Mouse (Mus musculus) kidney, embryonic 14.5 days (tissue): Measurements from ENCODE around the gene Capn2. TPM values are rescaled to one million over a fixed set of nuclear protein-coding genes. Genes with fewer than 3 reads are reported as not detected.

ENCODE experiments used
- ATAC-seq: fragments of 200-750 bp; cut with Nextera tagmentation; 2 replicates; pipeline ENCODE4 v1.8.0; 2017; ENCODE audit warnings: moderate number of reproducible peaks, mild to moderate bottlenecking, moderate TSS enrichment, moderate library complexity; ENCODE audit not compliant: low FRiP score, low TSS enrichment
- H3K27ac ChIP-seq: fragments of 300-500 bp; sonication (generic); 2 replicates; pipeline ENCODE4 v1.5.1; 2014; ENCODE audit warnings: low read depth, mild to moderate bottlenecking, low read length, moderate library complexity, mixed read lengths
- H3K27me3 ChIP-seq: fragments of 300-500 bp; sonication (generic); 2 replicates; pipeline ENCODE4 v1.6.1; 2014; ENCODE audit warnings: mild to moderate bottlenecking, low read length; ENCODE audit not compliant: control insufficient read depth, insufficient read depth
- H3K36me3 ChIP-seq: fragments of 300-500 bp; sonication (generic); 2 replicates; pipeline ENCODE4 v1.6.1; 2014; ENCODE audit warnings: low read length, mixed read lengths; ENCODE audit not compliant: control insufficient read depth, insufficient read depth
- H3K4me1 ChIP-seq: fragments of 300-500 bp; sonication (generic); 2 replicates; pipeline ENCODE4 v1.6.1; 2014; ENCODE audit warnings: low read length, mixed read lengths; ENCODE audit not compliant: control insufficient read depth, insufficient read depth
- H3K4me2 ChIP-seq: fragments of 300-500 bp; sonication (generic); replicated peaks from 2 replicates; pipeline ENCODE4 v1.6.1; 2014; ENCODE audit warnings: low read depth, mild to moderate bottlenecking, low read length
- H3K4me3 ChIP-seq: fragments of 300-500 bp; sonication (generic); 2 replicates; pipeline ENCODE4 v1.5.1; 2014; ENCODE audit warnings: mild to moderate bottlenecking, low read length
- H3K9ac ChIP-seq: fragments of 300-500 bp; sonication (generic); 2 replicates; pipeline ENCODE4 v1.6.1; 2014; ENCODE audit warnings: low read depth, mild to moderate bottlenecking, low read length, moderate library complexity
- H3K9me3 ChIP-seq: fragments of 300-500 bp; sonication (generic); 2 replicates; pipeline ENCODE4 v1.6.1; 2016; ENCODE audit warnings: low read length; ENCODE audit not compliant: control insufficient read depth
- WGBS: fragments of 180-500 bp; shearing (Covaris S2); extraction: QIAGEN DNeasy Blood & Tissue Kit; methylation state at CpG from one replicate; pipeline ENCODE4 v1.1.7; 2014; 5-methylcytosine and 5-hydroxymethylcytosine counted together
- polyA plus RNA-seq: library from polyadenylated mRNA; unstranded; fragments of >200 nt; fragmentation: Nextera tagmentation; extraction: Ambion mirVana; gene quantifications from 2 replicates; pipeline ENCODE4 v1.2.1, GENCODE M21; 2014

The Capn2 gene
- polyA plus RNA-seq, 1 experiment from 2014 or later, result 94.7 TPM

DNA sequence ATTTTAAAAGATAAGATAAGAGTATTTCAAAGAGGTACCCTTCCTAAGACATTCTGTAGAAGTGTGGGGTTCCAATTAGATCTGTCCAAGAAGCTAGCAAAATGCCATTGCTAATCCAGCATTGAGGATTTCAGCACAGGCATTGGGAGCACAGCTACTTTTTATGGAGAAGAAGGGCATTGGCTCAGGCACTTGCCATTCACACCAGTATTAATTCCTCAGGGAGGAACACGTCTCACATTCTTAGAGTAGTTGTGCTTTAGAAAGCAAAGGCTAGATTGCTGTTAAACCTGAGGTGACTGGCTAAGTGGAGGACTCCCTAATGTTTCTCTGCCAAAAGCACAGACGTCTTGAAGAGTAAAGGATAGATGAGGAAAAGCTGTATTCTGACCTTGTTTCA, 91.0 kb downstream of the Capn2 start:
- Histone ChIP-seq H3K27me3 (no peaks in the 10 kb centered on the region), H3K4me3 (no peak overlapping the region), H3K9ac (no peak overlapping the region), H3K9me3 (no peaks in the 10 kb centered on the region), H3K4me2 (no peak overlapping the region), H3K27ac (no peak overlapping the region), H3K4me1 (peaks cover 14% of the 10 kb centered on the region; the same call in 1 of the 2 replicates), H3K36me3 (peaks cover 18% of the 10 kb centered on the region; the same call in 1 of the 2 replicates)
- ATAC-seq, result no peak
- WGBS, result 46% methylated on average over 2 of the region's 2 CpGs

DNA sequence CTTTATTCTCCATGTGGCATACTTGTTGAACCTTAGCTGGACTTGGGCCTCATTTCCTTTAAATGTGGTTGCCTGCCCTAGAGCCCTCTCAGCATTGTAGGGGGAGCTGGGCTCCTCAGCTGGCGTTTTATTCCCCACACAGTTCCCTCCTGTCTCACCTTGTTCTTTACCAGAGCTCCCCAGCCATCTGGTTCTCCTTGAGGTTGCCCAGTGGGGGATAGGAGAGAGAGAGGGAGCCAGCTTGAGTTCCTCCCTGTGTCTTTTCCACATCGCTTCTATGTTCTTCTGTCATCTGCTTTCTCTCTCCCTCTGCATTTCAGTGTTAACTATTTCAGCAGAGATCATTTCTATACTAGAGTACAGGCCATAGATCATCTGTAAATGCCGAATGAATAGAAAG, 92.2 kb downstream of the Capn2 start:
- WGBS, result 81% methylated on average over 3 of the region's 3 CpGs
- no peaks in the 10 kb centered on the region for H3K9me3 ChIP-seq
- ATAC-seq, result no peak

DNA sequence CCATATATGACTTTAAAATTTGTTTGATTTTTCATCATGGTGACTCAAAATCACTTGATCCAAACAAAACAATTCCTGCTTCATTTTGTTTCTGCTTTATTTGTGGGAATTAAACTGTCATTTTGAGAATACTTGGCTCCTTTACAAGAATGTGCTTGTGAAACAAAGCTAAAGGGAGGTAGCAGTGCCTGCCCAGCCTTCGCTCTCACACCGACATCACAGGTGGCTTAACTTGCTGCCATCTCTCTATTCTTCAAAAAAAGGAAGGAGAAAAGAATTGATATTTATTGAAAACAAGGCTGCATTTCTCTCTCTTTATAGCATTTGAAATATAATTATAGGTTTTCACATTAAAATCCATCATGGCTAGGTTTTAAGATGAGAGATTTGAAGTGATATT, 93.1 kb downstream of the Capn2 start:
- 74% methylated on average over 2 of the region's 2 CpGs for WGBS
- peaks cover 18% of the 10 kb centered on the region; the same call in 1 of the 2 replicates for H3K4me1 ChIP-seq
- H3K27ac ChIP-seq, result no peak overlapping the region
- H3K4me3 ChIP-seq, result no peak overlapping the region
- H3K4me2 ChIP-seq, result no peak overlapping the region
- no peak overlapping the region for H3K9ac ChIP-seq
- no peaks in the 10 kb centered on the region for H3K9me3 ChIP-seq
- no peak for ATAC-seq
- H3K27me3 ChIP-seq, result no peaks in the 10 kb centered on the region
- H3K36me3 ChIP-seq, result peaks cover 4% of the 10 kb centered on the region; the same call in 1 of the 2 replicates

More for the DNA sequence above, 92.2 kb downstream of the Capn2 start:
- Histone ChIP-seq H3K4me3 (no peak overlapping the region), H3K4me2 (no peak overlapping the region), H3K9ac (no peak overlapping the region), H3K27me3 (no peaks in the 10 kb centered on the region), H3K36me3 (peaks cover 8% of the 10 kb centered on the region; the same call in 1 of the 2 replicates), H3K27ac (no peak overlapping the region), H3K4me1 (peaks cover 18% of the 10 kb centered on the region; the same call in 1 of the 2 replicates)

DNA sequence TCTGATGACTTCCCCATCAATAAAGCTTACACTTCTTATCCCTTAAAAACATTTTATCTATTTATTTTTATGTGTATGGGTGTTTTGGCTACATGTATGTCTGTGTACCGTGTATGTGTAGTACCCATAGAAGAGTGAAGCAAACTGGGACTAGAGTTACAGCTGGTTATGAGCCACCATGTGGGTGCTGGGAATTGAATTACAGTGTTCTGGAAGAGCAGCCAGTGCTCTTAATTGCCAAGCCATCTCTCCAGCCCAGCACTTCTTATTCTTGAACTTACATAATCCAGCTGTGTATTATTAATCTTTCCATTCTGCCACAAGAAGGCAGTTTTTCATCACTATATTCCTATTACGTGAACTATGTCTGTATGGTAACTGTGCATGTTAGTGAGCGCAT, 97.9 kb downstream of the Capn2 start:
- H3K9me3 ChIP-seq, result no peaks in the 10 kb centered on the region
- ATAC-seq, result no peak
- H3K9ac ChIP-seq, result no peak overlapping the region
- no peak overlapping the region for H3K4me2 ChIP-seq
- H3K27ac ChIP-seq, result no peak overlapping the region
- no peaks in the 10 kb centered on the region; the same call in 1 of the 2 replicates for H3K36me3 ChIP-seq
- 64% methylated on average over 3 of the region's 3 CpGs for WGBS
- no peak overlapping the region for H3K4me3 ChIP-seq
- no peaks in the 10 kb centered on the region for H3K27me3 ChIP-seq
- peaks cover 4% of the 10 kb centered on the region; the same call in 1 of the 2 replicates for H3K4me1 ChIP-seq

Other genes with a start within 250 kb of the Capn2 start
- 103 and 118 TPM in 2 replicates for gene Degs1, start 234.8 kb downstream of the Capn2 start, polyA plus RNA-seq
- gene Fbxo28, start 176.0 kb downstream of the Capn2 start, polyA plus RNA-seq, result 20.3 and 27.3 TPM in 2 replicates
- gene Trp53bp2, start 108.4 kb downstream of the Capn2 start, polyA plus RNA-seq, result 14.6 and 32.4 TPM in 2 replicates
- not detected in 2 replicates for gene Capn8, start 47.4 kb upstream of the Capn2 start, polyA plus RNA-seq
- gene Ccdc185, start 231.6 kb upstream of the Capn2 start, polyA plus RNA-seq, result not detected in 2 replicates
- 15.8 and 23.6 TPM in 2 replicates for gene Susd4, start 246.3 kb upstream of the Capn2 start, polyA plus RNA-seq